Mouse (Mus musculus) ES-Bruce4 (cell line): ENCODE data around the gene Kncn. TPM values are rescaled to one million over a fixed set of nuclear protein-coding genes. Genes with fewer than 3 reads are reported as not detected.

Experiments
- H3K27ac ChIP-seq: 2 replicates; pipeline ENCODE4 v1.5.1; 2012; ENCODE audit warnings: low read length, inconsistent platforms; ENCODE audit not compliant: insufficient read depth
- H3K27me3 ChIP-seq: 2 replicates; pipeline ENCODE4 v1.6.1; 2012; ENCODE audit warnings: mild to moderate bottlenecking, low read length, inconsistent platforms; ENCODE audit not compliant: control insufficient read depth, poor library complexity, insufficient read depth, severe bottlenecking
- H3K36me3 ChIP-seq: 2 replicates; pipeline ENCODE4 v1.6.1; 2012; ENCODE audit warnings: inconsistent platforms, mild to moderate bottlenecking, low read length, moderate library complexity; ENCODE audit not compliant: control insufficient read depth, poor library complexity, insufficient read depth, severe bottlenecking
- H3K4me1 ChIP-seq: one replicate; pipeline ENCODE4 v1.8.1; 2011; ENCODE audit warnings: low read length; ENCODE audit not compliant: control insufficient read depth, insufficient read depth
- H3K4me3 ChIP-seq: 2 replicates; pipeline ENCODE4 v1.5.1; 2011; ENCODE audit warnings: low read depth, mild to moderate bottlenecking, low read length
- H3K9ac ChIP-seq: 2 replicates; pipeline ENCODE4 v1.6.1; 2012; ENCODE audit warnings: low read depth, mild to moderate bottlenecking, inconsistent platforms; ENCODE audit not compliant: poor library complexity, severe bottlenecking
- H3K9me3 ChIP-seq: replicated peaks from 2 replicates; pipeline ENCODE4 v1.6.1; 2012; ENCODE audit warnings: mild to moderate bottlenecking, low read length, inconsistent platforms; ENCODE audit not compliant: control insufficient read depth, poor library complexity, insufficient read depth, severe bottlenecking
- CTCF ChIP-seq: IDR thresholded peaks from one replicate; pipeline ENCODE4 v1.8.1; 2011; ENCODE audit warnings: low read depth, low read length
- EP300 ChIP-seq: IDR thresholded peaks from 2 replicates; pipeline ENCODE4 v1.6.1; 2011; ENCODE audit warnings: low read depth, low read length; ENCODE audit not compliant: insufficient read depth
- POLR2A ChIP-seq: IDR thresholded peaks from one replicate; pipeline ENCODE4 v1.8.1; 2011; ENCODE audit warnings: low read length; ENCODE audit not compliant: insufficient read depth
- polyA plus RNA-seq: library from polyadenylated mRNA; stranded (reverse); fragments of >200 nt; gene quantifications from 2 replicates; pipeline ENCODE4 v1.2.4, GENCODE M21; 2011; ENCODE audit warnings: low read depth; ENCODE audit not compliant: missing spikeins, insufficient read depth, insufficient read length

Kncn gene
- polyA plus RNA-seq, 1 experiment = not detected

DNA sequence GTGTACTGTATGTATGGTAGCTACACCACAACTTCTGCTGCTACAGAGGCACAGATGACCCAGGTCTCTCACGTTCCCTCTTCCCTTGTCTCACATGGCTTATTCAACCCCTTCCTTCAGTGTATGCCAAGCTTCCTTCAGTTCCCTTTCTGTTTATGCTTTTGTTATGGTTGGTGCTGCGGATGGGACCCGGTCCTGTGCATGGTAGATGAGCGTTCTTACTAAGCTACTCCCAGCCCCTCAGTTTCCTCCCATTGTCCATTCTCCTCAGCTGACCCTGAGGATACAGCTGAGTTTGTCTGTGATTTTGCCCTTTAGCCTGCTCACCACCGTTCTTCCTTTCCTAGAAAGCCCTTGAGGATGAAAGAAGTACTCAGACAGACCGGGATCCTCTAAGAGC lies 32.6 kb upstream of the Kncn start:
- Histone ChIP-seq H3K9me3 (no peaks in the 10 kb centered on the region), H3K36me3 (peaks cover 2% of the 10 kb centered on the region; the same call in 1 of the 2 replicates), H3K9ac (no peak overlapping the region), H3K4me1 (no peaks in the 10 kb centered on the region), H3K27me3 (no peaks in the 10 kb centered on the region), H3K27ac (no peak overlapping the region), H3K4me3 (no peak overlapping the region)
- TF ChIP-seq POLR2A = no peak
- TF ChIP-seq EP300 = no peak
- no peak for TF ChIP-seq CTCF

GRCm38 (mm10) chr4:115855100-115855499 lies 29.1 kb upstream of the Kncn start:
- no peak overlapping the region for H3K9ac ChIP-seq
- no peaks in the 10 kb centered on the region for H3K9me3 ChIP-seq
- H3K36me3 ChIP-seq = peaks cover 4% of the 10 kb centered on the region; the same call in 1 of the 2 replicates
- no peak overlapping the region for H3K27ac ChIP-seq
- H3K4me3 ChIP-seq = no peak overlapping the region
- TF ChIP-seq CTCF = no peak
- TF ChIP-seq POLR2A = no peak
- TF ChIP-seq EP300 = no peak
- H3K4me1 ChIP-seq = no peaks in the 10 kb centered on the region
- H3K27me3 ChIP-seq = no peaks in the 10 kb centered on the region

GRCm38 (mm10) chr4:115855609-115856008 lies 28.6 kb upstream of the Kncn start:
- Histone ChIP-seq H3K4me1 (no peaks in the 10 kb centered on the region), H3K4me3 (no peak overlapping the region), H3K9ac (no peak overlapping the region), H3K27me3 (no peaks in the 10 kb centered on the region), H3K27ac (no peak overlapping the region), H3K36me3 (peaks cover 4% of the 10 kb centered on the region; the same call in 1 of the 2 replicates), H3K9me3 (no peaks in the 10 kb centered on the region)
- TF ChIP-seq EP300 = no peak
- TF ChIP-seq CTCF = no peak
- no peak for TF ChIP-seq POLR2A

- no peaks in the 10 kb centered on the region for H3K9me3 ChIP-seq
- H3K27ac ChIP-seq = no peak overlapping the region
- H3K27me3 ChIP-seq = no peaks in the 10 kb centered on the region
- H3K36me3 ChIP-seq = 0 out of 2 replicates have a peak, but pooled peaks cover 4% of the 10 kb centered on the region
- no peaks in the 10 kb centered on the region for H3K4me1 ChIP-seq
- H3K9ac ChIP-seq = no peak overlapping the region
- TF ChIP-seq EP300 = no peak
- no peak for TF ChIP-seq POLR2A
- TF ChIP-seq CTCF = no peak
- H3K4me3 ChIP-seq = no peak overlapping the region
Observed at GRCm38 (mm10) chr4:115856282-115856681, 27.9 kb upstream of the Kncn start.

DNA sequence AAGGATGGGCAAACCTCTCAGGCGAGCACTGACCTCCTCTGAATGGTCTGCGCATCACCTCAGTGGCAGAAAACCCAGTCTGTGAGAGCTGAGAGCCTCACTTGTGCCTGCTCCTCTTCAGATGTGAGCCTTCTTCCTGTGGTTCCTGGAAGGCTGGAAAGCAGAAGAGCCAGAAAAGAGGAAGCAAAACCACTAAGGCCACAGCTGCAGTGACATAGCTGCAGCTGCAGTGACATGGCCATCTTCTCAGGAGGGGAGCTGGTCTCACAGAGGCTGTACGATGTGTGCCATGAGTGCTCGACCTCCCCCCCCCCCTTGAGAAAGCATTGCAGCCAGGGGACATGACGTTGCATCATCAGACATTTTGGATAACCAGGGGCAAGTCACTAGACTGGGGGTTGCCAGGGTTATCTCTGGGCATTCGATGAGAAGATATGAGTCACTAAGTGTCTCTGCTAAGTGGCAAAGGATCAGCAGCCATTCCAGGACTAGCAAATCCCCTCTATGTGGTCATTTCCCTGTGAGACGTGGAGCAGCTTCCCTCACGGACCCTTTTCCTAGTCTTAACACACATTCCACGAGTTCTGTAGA lies 26.8 kb upstream of the Kncn start:
- H3K36me3 ChIP-seq = 0 out of 2 replicates have a peak, but pooled peaks cover 4% of the 10 kb centered on the region
- H3K4me3 ChIP-seq = no peak overlapping the region
- no peaks in the 10 kb centered on the region for H3K4me1 ChIP-seq
- TF ChIP-seq CTCF = no peak
- no peak for TF ChIP-seq POLR2A
- TF ChIP-seq EP300 = no peak
- H3K27ac ChIP-seq = no peak overlapping the region
- no peaks in the 10 kb centered on the region for H3K27me3 ChIP-seq
- H3K9ac ChIP-seq = no peak overlapping the region
- no peaks in the 10 kb centered on the region for H3K9me3 ChIP-seq

DNA sequence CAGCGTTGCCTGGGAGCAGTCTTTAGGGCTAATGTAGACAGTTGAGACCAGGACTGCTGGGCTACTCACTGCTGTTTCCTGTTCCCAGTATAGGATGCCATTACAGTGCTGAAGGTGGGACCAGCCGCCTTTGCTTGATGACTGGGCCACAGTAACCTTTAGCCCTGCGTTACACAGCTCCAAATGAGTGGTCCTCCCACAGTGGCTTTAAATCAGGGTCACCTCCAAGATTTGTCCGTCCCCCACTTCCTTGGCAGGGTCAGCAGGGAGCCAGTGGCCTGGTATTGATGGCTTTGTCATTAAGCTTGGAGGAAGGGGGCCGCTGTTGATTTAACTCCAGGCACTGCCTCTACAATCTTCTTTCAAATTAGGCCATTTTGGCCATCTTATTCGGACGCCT lies 20.8 kb upstream of the Kncn start:
- Histone ChIP-seq H3K9ac (no peak overlapping the region), H3K4me1 (no peaks in the 10 kb centered on the region), H3K27ac (no peak overlapping the region), H3K36me3 (no peaks in the 10 kb centered on the region), H3K9me3 (no peaks in the 10 kb centered on the region), H3K4me3 (no peak overlapping the region), H3K27me3 (no peaks in the 10 kb centered on the region)
- no peak for TF ChIP-seq EP300
- TF ChIP-seq POLR2A = no peak
- no peak for TF ChIP-seq CTCF
